Mouse (Mus musculus): ENCODE measurements around the gene Nmu.

GRCm38 (mm10) chr5:76305616-76306015, 58.0 kb downstream of the Nmu start:
- TF ChIP-seq GATA1 (IDR thresholded peaks at IDR 0.05; ENCODE audit: low read length) (no peak), TAL1 (IDR thresholded peaks at IDR 0.05; ENCODE audit: low read length) (no peak)
